Mouse (Mus musculus): Measurements from ENCODE around the gene Mga. TPM values are rescaled to one million over a fixed set of nuclear protein-coding genes. Genes with fewer than 3 reads are reported as not detected.
A peak's percentile ranks its signal among the peaks of the same experiment; 100 is the strongest.

Gene Mga
- polyA plus RNA-seq, 1 experiment from 2014 or later = 14.9 TPM

DNA sequence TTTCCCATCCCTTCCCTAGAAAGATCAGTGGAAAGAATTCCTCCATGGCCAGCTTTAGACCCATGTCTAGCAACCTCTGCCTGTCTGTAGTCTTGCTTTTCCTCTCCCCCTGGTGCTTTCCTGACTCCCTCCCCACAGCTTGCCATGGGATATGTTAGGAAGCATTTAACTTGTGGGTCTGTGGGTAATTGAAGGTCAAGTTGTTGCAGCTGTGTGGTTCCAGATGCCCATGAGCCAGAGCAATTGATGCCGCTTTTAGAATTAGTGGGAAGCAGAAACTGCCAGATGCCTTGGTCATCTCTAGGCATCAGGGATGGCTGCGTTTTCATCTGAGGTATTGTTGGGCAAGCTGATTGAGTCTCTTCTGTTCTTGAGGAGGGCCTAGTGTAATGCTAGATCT is 84.6 kb downstream of the Mga start:
- Histone ChIP-seq H3K4me3 (ENCODE audit: low read length) (no peak overlapping the region), H3K27ac (ENCODE audit: low read length) (no peak overlapping the region), H3K36me3 (ENCODE audit: control insufficient read depth, insufficient read depth, low read length) (no peaks in the 10 kb centered on the region), H3K9ac (ENCODE audit: low read depth, low read length) (no peak overlapping the region), H3K27me3 (replicated peaks; ENCODE audit: control insufficient read depth, insufficient read depth, low read length) (no peaks in the 10 kb centered on the region), H3K4me2 (ENCODE audit: low read depth, low read length) (no peak overlapping the region), H3K4me1 (ENCODE audit: control insufficient read depth, insufficient read depth, low read length) (no peaks in the 10 kb centered on the region), H3K9me3 (ENCODE audit: control insufficient read depth, low read length) (no peaks in the 10 kb centered on the region)
- WGBS = 80% methylated on average over 2 of the region's 2 CpGs
- ATAC-seq = no peak

DNA sequence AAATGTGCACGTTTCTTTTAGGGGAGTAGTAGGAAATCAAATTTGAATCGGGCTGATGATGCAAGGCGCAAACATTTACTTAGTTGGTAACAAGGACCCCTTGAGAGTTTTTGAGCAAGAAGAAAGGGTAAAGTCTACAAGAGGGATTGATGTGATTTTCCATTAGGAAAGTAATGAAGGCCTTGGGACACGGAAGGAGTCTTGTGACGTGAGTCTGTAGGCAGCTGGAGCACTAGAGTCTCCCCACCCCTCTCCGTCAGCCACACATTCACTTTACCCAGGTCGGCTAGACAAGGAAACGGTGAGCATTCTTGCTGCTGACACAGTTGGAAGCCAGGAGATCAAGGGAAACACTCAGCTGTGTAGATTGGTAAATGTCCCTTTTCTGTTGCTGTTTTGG is 88.8 kb downstream of the Mga start:
- Histone ChIP-seq H3K4me2 (ENCODE audit: low read depth, low read length) (no peak overlapping the region), H3K9ac (ENCODE audit: low read depth, low read length) (no peak overlapping the region), H3K27ac (ENCODE audit: low read length) (no peak overlapping the region), H3K9me3 (ENCODE audit: control insufficient read depth, low read length) (no peaks in the 10 kb centered on the region), H3K27me3 (replicated peaks; ENCODE audit: control insufficient read depth, insufficient read depth, low read length) (no peaks in the 10 kb centered on the region), H3K4me1 (ENCODE audit: control insufficient read depth, insufficient read depth, low read length) (no peaks in the 10 kb centered on the region; the same call in 1 of the 2 replicates), H3K4me3 (ENCODE audit: low read length) (no peak overlapping the region), H3K36me3 (ENCODE audit: control insufficient read depth, insufficient read depth, low read length) (no peaks in the 10 kb centered on the region)
- 72% methylated on average over 8 of the region's 8 CpGs for WGBS
- ATAC-seq = no peak

DNA sequence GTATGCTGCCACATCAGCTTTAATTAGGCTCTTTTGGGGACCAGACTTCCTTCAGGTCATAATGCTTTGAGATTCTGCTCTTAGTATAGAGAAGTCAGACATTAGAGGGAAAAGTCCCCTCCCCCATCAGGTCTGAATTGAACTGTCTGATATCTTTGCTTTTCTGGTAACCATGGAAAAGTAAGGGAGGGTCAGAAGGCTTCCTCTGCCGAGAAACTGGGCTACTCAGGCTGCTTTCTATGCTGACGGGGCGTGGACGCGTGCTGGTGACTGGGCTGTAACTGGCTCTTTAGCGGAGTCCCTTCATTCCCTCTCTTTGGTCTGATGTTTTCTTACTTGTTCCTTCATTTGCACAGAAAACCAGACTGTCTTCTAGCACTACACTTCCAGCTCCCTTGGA is 89.3 kb downstream of the Mga start:
- Histone ChIP-seq H3K36me3 (ENCODE audit: control insufficient read depth, insufficient read depth, low read length) (no peaks in the 10 kb centered on the region), H3K4me3 (ENCODE audit: low read length) (no peak overlapping the region), H3K4me2 (ENCODE audit: low read depth, low read length) (no peak overlapping the region), H3K27me3 (replicated peaks; ENCODE audit: control insufficient read depth, insufficient read depth, low read length) (no peaks in the 10 kb centered on the region), H3K4me1 (ENCODE audit: control insufficient read depth, insufficient read depth, low read length) (peaks cover 3% of the 10 kb centered on the region; the same call in 1 of the 2 replicates), H3K27ac (ENCODE audit: low read length) (no peak overlapping the region), H3K9ac (ENCODE audit: low read depth, low read length) (no peak overlapping the region), H3K9me3 (ENCODE audit: control insufficient read depth, low read length) (no peaks in the 10 kb centered on the region)
- no peak; the same call in 1 of the 2 replicates for ATAC-seq
- 59% methylated on average over 6 of the region's 6 CpGs for WGBS

DNA sequence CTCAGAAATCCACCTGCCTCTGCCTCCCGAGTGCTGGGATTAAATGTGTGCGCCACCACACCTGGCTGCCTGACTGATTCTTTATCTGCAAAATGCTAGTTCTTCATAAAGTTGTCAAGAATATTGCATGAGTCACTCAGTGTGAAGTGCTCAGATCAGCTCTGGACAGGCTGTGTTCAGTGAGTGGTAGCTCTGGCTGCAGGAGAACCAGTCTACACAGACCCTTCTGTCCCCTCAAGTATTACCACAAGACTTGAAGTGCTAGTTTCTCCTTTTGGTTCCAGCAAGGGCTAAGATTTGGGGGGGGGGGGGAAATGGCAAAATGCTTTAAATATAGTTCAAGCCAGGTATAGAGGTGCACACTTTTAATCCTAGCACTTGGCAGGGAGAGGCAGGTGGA is 90.4 kb downstream of the Mga start:
- WGBS = 98% methylated on average over 2 of the region's 2 CpGs
- H3K4me1 ChIP-seq (ENCODE audit: control insufficient read depth, insufficient read depth, low read length) = peaks cover 8% of the 10 kb centered on the region; the same call in 1 of the 2 replicates
- H3K36me3 ChIP-seq (ENCODE audit: control insufficient read depth, insufficient read depth, low read length) = 0 out of 2 replicates have a peak, but pooled peaks cover 2% of the 10 kb centered on the region
- no peak overlapping the region for H3K4me2 ChIP-seq (ENCODE audit: low read depth, low read length)
- no peaks in the 10 kb centered on the region for H3K27me3 ChIP-seq (replicated peaks; ENCODE audit: control insufficient read depth, insufficient read depth, low read length)
- no peak overlapping the region for H3K9ac ChIP-seq (ENCODE audit: low read depth, low read length)
- H3K4me3 ChIP-seq (ENCODE audit: low read length) = no peak overlapping the region
- H3K27ac ChIP-seq (ENCODE audit: low read length) = no peak overlapping the region
- ATAC-seq = no peak
- no peaks in the 10 kb centered on the region for H3K9me3 ChIP-seq (ENCODE audit: control insufficient read depth, low read length)

DNA sequence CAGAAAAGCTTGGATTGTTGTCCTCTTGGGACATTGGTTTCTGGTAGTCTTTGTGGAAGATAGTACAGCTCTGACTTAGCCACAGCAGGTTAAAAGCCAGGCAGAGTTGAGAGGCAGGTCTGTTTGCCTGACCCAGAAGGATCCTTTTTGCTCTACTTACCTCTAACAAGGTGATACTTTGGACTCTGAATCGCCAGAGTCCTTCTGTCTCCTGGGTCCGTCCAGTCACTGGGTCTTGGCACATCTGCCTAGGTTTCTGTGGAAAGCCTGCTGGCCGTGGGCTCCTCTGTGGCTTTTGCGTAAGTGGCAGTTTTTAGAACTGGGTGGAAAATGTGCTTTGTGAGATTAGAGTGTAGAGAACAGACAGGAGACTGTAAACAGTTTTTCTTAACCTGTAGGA is 91.9 kb downstream of the Mga start:
- peaks cover 8% of the 10 kb centered on the region; the same call in 1 of the 2 replicates for H3K4me1 ChIP-seq (ENCODE audit: control insufficient read depth, insufficient read depth, low read length)
- no peak overlapping the region for H3K27ac ChIP-seq (ENCODE audit: low read length)
- whole genome bisulfite sequencing = 82% methylated on average over 4 of the region's 4 CpGs
- H3K4me2 ChIP-seq (ENCODE audit: low read depth, low read length) = no peak overlapping the region
- ATAC-seq = no peak
- no peak overlapping the region for H3K4me3 ChIP-seq (ENCODE audit: low read length)
- H3K9ac ChIP-seq (ENCODE audit: low read depth, low read length) = no peak overlapping the region
- H3K27me3 ChIP-seq (replicated peaks; ENCODE audit: control insufficient read depth, insufficient read depth, low read length) = no peaks in the 10 kb centered on the region
- no peaks in the 10 kb centered on the region for H3K9me3 ChIP-seq (ENCODE audit: control insufficient read depth, low read length)
- H3K36me3 ChIP-seq (ENCODE audit: control insufficient read depth, insufficient read depth, low read length) = 0 out of 2 replicates have a peak, but pooled peaks cover 2% of the 10 kb centered on the region

DNA sequence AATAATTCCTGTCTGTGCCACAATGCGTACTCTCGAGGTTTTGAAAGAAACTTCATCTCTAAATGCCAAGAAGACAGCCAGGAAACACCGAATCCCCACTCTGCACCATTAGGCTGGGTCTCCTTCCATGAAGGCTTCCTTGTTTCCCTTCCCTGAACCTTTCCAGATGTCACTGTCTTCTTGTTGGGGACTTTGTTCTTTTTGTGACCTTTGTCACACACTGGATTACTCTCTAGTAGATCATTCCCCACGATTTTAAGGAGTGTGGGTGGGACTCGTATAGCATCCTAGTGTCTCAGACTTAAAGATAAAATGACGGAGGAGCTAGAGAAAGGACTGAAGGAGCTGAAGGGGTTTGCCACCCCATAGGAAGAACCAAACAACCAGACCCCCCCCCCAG is 93.9 kb downstream of the Mga start:
- H3K4me2 ChIP-seq (ENCODE audit: low read depth, low read length) = no peak overlapping the region
- H3K27me3 ChIP-seq (replicated peaks; ENCODE audit: control insufficient read depth, insufficient read depth, low read length) = no peaks in the 10 kb centered on the region
- 73% methylated on average over 6 of the region's 6 CpGs for WGBS
- H3K4me3 ChIP-seq (ENCODE audit: low read length) = no peak overlapping the region
- no peaks in the 10 kb centered on the region for H3K9me3 ChIP-seq (ENCODE audit: control insufficient read depth, low read length)
- 0 out of 2 replicates have a peak, but pooled peaks cover 2% of the 10 kb centered on the region for H3K36me3 ChIP-seq (ENCODE audit: control insufficient read depth, insufficient read depth, low read length)
- 0 out of 2 replicates have a peak, but pooled peaks have one; percentile 33 for ATAC-seq
- H3K27ac ChIP-seq (ENCODE audit: low read length) = 0 out of 2 replicates have a peak overlapping the region, but pooled peaks have one; percentile 39
- no peak overlapping the region for H3K9ac ChIP-seq (ENCODE audit: low read depth, low read length)
- H3K4me1 ChIP-seq (ENCODE audit: control insufficient read depth, insufficient read depth, low read length) = peaks cover 20% of the 10 kb centered on the region

DNA sequence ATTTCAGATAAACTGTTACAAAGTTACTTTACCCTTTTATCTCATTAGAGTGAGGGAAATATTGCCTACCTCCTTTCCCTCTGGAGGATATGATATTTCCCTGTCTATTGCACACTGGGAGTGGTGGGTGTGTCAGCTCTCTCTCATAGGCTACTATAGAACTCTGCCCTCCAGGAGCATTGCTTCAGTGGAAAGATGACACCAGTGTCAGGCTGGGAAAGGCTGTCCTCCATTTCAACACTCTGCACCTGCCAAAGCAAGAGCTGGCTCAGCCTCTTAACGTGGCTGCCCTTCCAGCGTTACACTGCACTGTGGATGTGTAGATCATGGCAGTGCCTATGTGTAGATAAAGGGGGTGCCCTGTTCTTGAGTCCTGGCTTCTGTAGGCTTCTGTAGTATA is 95.3 kb downstream of the Mga start:
- peaks cover 24% of the 10 kb centered on the region for H3K4me1 ChIP-seq (ENCODE audit: control insufficient read depth, insufficient read depth, low read length)
- no peaks in the 10 kb centered on the region for H3K9me3 ChIP-seq (ENCODE audit: control insufficient read depth, low read length)
- no peak overlapping the region for H3K4me2 ChIP-seq (ENCODE audit: low read depth, low read length)
- no peak overlapping the region for H3K27ac ChIP-seq (ENCODE audit: low read length)
- H3K36me3 ChIP-seq (ENCODE audit: control insufficient read depth, insufficient read depth, low read length) = 0 out of 2 replicates have a peak, but pooled peaks cover 2% of the 10 kb centered on the region
- no peaks in the 10 kb centered on the region for H3K27me3 ChIP-seq (replicated peaks; ENCODE audit: control insufficient read depth, insufficient read depth, low read length)
- peak; percentile 87 for ATAC-seq
- H3K4me3 ChIP-seq (ENCODE audit: low read length) = no peak overlapping the region
- no peak overlapping the region for H3K9ac ChIP-seq (ENCODE audit: low read depth, low read length)
- 75% methylated on average over 2 of the region's 2 CpGs for WGBS

DNA sequence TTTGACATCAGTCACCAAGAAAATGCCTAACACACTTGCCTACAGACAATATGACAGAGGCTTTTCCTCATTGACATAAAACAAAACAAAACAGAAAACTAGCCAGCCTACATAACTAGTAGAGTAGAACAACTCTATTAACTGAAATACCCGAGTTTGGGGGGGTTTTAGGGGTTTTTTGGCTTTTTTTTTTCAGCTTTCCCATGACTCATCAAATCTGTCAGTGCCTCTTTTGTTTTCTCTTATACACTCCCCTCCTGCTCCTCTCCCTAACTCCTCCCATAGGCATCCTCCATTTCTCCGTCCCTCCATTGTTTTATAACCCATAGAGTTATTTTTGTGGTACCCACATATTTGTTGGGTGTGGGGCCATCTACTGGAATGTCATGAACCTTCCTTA is 96.5 kb downstream of the Mga start:
- no peak overlapping the region for H3K4me2 ChIP-seq (ENCODE audit: low read depth, low read length)
- H3K27ac ChIP-seq (ENCODE audit: low read length) = no peak overlapping the region
- no peak overlapping the region for H3K9ac ChIP-seq (ENCODE audit: low read depth, low read length)
- no peaks in the 10 kb centered on the region for H3K9me3 ChIP-seq (ENCODE audit: control insufficient read depth, low read length)
- no peak for ATAC-seq
- H3K4me1 ChIP-seq (ENCODE audit: control insufficient read depth, insufficient read depth, low read length) = peaks cover 26% of the 10 kb centered on the region
- WGBS = 52% methylated on average over 2 of the region's 2 CpGs
- no peaks in the 10 kb centered on the region for H3K27me3 ChIP-seq (replicated peaks; ENCODE audit: control insufficient read depth, insufficient read depth, low read length)
- H3K36me3 ChIP-seq (ENCODE audit: control insufficient read depth, insufficient read depth, low read length) = 0 out of 2 replicates have a peak, but pooled peaks cover 2% of the 10 kb centered on the region
- no peak overlapping the region for H3K4me3 ChIP-seq (ENCODE audit: low read length)

DNA sequence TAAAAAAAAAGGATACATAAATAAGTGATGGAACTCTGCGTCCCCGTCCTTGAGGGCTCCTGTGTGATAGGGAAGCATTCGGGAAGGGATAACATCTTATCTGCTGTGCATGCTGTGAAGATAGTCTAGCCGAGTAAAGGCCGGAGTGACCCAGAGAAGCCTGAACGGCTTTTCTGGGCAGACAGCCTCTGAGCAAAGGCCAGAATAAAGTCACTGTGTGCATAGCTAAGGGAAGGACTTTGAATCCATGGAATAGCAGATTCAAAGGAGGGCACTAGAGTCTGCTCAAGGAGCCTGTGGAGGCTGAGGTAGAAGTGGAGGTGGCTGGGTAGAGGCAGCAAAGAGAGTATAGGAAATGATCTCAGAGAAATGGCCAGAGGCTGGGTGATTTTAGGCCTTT is 97.8 kb downstream of the Mga start:
- 74% methylated on average over 6 of the region's 6 CpGs for WGBS
- ATAC-seq = peak; percentile 27; the same call in 1 of the 2 replicates
- Histone ChIP-seq H3K36me3 (ENCODE audit: control insufficient read depth, insufficient read depth, low read length) (0 out of 2 replicates have a peak, but pooled peaks cover 2% of the 10 kb centered on the region), H3K4me1 (ENCODE audit: control insufficient read depth, insufficient read depth, low read length) (peaks cover 26% of the 10 kb centered on the region), H3K9ac (ENCODE audit: low read depth, low read length) (0 out of 2 replicates have a peak overlapping the region, but pooled peaks have one; percentile 23), H3K9me3 (ENCODE audit: control insufficient read depth, low read length) (no peaks in the 10 kb centered on the region), H3K27me3 (replicated peaks; ENCODE audit: control insufficient read depth, insufficient read depth, low read length) (no peaks in the 10 kb centered on the region), H3K4me2 (ENCODE audit: low read depth, low read length) (no peak overlapping the region), H3K27ac (ENCODE audit: low read length) (peak overlapping the region; percentile 78), H3K4me3 (ENCODE audit: low read length) (no peak overlapping the region)
